Mouse (Mus musculus): ENCODE results near the gene Tmprss9. TPM values are rescaled to one million over a fixed set of nuclear protein-coding genes. Genes with fewer than 3 reads are reported as not detected.

Tmprss9 gene
- total RNA-seq, 2 experiments from 2014 or later: 0.46 to 0.56 TPM

DNA sequence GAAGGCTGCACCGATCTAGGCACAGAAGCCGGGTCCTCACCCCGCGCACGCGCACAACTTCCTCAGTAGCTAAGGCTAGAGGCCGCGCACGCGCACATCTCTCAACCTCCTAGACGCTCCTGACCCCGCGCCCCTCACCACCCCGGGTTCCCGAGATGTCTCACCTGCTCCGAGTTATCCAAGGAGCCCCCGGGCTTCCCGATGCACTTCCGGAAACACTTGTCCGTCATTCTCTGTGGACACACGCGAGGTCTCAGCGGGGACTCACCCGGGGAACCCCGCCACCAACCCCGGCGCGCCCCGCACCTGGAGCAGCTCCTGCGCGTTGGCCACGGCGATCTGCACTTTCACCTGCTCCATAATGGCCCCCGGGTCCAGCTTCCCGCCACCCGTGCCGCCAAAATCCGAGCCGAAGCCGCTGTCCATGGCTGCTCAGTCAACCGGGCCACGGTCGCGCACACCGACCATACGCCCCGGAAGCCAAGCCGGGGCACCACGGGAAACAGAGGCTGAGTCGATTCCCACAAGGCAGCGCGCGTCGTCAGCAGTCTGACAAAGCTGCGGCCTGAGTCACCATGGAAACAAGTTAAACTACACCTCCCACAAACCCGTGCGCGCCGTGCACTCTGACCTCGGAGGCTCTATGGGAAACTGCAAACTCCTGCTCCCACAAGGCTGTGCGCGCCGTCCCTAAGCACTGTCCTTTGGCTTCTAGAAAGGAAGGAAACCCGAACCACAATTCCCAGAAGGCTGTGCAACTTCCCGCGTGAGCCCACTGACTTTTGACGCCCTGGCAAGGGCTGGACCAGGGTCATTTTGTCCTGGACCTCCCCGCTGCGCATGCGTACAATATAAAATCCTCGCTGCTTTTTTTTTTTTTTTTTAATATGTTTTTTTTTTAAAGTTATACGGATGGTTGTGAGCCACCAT lies 28.9 kb downstream of the Tmprss9 start, which contains the start of gene Timm13:
TSS of gene Timm13 (minus strand) at position 652 of the 930 bp plus-strand sequence.
- Histone ChIP-seq H3K27ac (peak within 1 kb of the TSS; percentile 97), H3K4me3 (peak within 1 kb of the TSS; percentile 94)
- TF ChIP-seq CTCF (conservative IDR thresholded peaks at IDR 0.05): no peak
- peak; percentile 98 to 99 for DNase-seq (ENCODE audit: low spot score in 2 of 2)

DNA sequence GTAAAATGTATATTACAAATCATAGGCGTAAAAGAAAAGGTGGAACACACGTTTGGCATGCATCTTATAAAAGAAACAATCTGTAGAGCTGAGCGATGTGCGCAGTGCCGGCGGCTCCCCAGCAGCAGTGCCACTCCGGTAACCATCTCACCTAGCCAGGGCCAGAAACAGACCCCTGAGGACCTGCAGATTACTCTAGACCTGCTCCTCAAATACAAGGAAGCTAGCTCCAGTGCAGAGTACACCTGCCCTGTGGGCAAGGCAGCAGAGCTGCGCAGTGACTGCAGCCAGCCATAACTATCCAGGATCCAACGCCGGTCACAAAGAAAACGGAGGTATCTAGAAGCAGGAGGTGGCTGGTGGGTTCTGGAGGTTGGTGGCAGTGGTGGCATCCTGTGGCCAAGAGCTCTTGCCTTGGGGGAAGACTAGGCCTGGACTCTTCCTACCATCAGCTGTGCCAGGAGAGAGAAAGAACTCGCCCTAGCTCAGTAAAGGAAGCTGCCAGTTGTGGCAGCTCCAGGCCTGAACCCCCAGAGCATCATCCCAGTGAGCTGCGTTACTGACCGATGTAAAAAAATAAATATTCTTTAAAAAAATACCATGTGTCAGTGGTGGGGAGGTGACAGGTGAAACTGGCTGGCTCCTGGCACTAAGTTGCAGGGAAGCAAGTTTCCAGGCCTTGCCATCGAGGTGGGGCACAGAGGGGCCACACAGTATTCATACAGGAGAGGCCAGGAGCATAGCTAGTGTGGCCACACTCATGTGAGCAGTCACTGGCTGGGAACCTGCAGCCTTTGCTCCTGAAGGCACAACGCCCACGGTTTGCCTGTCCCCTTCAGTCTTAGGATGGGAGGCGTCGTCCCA lies 30.0 kb downstream of the Tmprss9 start:
- no peak for TF ChIP-seq CTCF (conservative IDR thresholded peaks at IDR 0.05)
- no peak for DNase-seq (ENCODE audit: low spot score in 2 of 2)
- Histone ChIP-seq H3K4me3 (peak overlapping the region; percentile 48), H3K27ac (peak overlapping the region; percentile 82)

DNA sequence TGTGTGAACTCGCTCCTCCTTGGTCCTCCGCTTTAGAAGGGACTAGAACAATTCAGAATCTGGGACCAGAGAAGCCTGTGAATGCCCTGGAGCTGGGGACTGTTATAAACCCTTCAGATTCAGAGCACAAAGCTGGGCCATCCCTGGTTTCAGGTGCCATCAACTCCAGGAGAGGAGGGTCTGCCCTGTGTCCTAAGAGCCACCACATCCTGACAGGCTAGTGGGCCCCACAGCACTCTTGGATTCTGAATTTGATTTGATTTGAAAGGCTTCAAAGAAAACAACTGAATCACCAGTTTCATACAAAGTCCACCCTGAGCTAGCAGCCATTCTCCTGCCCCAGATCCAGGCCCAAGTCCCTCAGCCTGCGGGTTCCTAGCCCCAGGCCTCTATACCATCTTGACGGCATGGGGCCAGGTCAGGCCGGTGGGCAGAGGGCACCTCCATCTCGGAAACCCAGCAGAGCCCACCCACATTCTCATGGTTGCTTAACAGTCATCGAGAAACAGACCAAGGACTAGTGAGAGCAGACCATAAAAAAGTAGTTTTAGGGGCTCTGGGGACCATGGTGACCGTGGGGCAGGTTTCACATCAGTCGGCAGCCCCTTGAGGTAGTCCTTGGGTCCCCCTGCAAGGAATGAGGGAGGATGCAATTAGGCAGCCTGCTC lies 30.8 kb downstream of the Tmprss9 start:
- H3K27ac ChIP-seq: no peak overlapping the region
- no peak overlapping the region for H3K4me3 ChIP-seq
- no peak for TF ChIP-seq CTCF (conservative IDR thresholded peaks at IDR 0.05)
- DNase-seq (ENCODE audit: low spot score in 2 of 2): no peak

DNA sequence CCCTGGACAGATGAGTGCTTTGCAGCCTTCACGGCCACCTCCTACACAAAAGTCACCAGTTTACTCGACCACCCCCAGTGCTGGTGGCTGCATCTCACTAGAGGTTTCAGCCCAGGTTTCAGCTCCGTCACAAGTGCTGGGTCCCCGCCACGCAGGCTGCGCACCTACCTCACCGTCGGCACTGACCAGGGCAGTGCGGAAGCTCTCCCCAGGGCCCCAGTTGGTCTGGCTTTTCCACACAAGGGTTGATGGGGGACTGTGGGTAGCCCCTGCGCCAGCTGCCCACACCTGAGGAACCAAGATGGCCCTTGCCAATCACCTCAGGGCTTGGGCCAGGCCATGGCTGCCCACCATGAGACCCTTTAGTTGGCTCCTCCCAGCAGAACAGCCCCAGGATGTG lies 31.6 kb downstream of the Tmprss9 start:
- no peak overlapping the region for H3K27ac ChIP-seq
- no peak for TF ChIP-seq CTCF (conservative IDR thresholded peaks at IDR 0.05)
- no peak for DNase-seq (ENCODE audit: low spot score in 2 of 2)
- no peak overlapping the region for H3K4me3 ChIP-seq

DNA sequence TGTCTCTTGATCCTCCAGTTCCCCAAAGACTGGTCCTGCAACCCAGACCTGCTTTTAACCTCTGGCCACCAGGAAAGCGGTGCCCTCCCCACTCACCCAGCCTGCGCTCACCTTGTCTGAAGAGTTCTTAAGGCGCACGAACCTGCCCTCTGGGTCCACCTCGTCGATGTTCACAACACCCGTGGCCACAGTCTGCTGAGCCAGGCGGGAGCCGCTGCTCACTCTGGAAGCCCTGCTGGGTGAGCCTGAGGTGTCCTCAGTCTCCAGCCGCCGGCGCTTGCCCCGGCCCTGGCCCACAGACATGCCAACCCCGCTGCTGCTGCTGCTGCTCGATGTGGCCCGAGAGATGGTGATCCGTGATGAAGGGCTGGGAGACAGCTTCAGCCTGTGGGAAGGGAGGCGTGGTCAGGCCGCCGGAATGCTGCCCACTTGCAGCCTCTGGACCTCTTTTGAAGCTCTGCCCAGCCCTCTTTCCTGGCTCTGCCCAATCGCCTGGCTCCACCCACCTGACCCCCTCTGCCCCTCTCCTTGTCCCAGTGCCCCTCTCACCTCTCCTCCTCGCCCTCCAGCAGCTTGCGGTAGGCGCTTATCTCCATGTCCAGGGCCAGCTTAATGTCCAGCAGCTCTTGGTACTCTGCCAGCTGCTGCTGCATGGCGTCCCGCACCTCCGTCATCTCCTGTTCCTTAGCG lies 32.5 kb downstream of the Tmprss9 start:
- no peak for TF ChIP-seq CTCF (conservative IDR thresholded peaks at IDR 0.05)
- no peak overlapping the region for H3K27ac ChIP-seq
- H3K4me3 ChIP-seq: no peak overlapping the region
- DNase-seq (ENCODE audit: low spot score in 2 of 2): no peak

DNA sequence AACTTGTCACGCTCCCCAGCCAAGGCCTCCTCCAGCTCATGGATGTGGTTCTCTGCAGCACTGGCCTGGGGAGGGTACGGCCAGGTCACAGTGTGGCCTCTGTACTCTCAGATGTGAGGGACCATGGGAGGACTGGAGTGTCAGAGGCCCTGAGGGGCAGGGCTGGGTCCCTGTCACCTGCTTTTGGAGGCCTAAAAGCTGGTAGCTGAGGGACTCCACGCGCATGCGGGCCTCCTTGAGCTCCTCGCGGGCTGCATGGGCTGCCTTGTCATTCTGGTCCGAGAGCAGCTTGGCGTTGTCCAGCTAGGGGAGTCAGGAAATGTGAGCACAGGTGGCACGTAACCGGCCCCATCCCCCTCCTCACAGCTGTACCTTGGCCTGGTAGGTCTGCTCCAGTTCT lies 33.1 kb downstream of the Tmprss9 start:
- H3K4me3 ChIP-seq: no peak overlapping the region
- H3K27ac ChIP-seq: no peak overlapping the region
- no peak for TF ChIP-seq CTCF (conservative IDR thresholded peaks at IDR 0.05)
- DNase-seq (ENCODE audit: low spot score in 2 of 2): no peak

DNA sequence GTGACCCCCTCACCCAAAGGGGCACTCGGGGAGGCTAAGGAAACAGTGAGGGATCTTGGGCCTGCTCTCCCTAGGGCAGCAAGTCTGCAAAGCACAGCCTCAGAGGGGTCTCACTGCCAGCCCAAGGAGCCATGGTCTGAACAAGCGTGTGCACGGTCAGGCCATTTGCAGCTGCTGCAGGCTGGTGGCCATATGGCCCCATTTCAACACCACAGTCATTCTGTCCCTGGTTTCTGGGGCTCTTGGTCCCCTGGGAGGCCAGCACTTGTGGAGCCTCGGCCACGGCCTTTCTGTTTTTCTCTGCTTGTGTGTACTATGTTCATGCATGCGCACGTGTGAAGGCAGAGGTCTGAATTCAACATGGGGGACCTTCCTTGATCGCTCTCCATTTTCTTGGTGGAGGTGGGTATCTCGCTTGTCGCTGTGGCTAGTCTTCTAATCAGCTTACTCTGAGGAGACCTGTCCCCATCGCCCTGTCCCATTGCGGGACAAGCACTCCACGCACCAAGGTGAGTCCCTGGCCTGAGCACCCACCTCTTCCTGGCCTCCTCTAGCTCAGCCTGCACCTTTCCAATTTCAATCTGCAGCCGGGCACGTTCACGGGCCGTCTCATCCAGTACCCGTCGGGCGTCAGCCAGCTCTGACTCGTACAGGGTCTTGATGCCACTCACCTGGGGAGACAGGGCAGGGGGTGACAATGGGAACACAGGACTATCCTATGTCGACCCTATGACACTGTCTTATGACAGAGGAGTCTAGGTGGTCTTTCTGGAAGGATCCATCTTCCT lies 37.9 kb downstream of the Tmprss9 start:
- Histone ChIP-seq H3K4me3 (no peak overlapping the region), H3K27ac (no peak overlapping the region)
- DNase-seq (ENCODE audit: low spot score in 2 of 2): no peak
- no peak for TF ChIP-seq CTCF (conservative IDR thresholded peaks at IDR 0.05)

DNA sequence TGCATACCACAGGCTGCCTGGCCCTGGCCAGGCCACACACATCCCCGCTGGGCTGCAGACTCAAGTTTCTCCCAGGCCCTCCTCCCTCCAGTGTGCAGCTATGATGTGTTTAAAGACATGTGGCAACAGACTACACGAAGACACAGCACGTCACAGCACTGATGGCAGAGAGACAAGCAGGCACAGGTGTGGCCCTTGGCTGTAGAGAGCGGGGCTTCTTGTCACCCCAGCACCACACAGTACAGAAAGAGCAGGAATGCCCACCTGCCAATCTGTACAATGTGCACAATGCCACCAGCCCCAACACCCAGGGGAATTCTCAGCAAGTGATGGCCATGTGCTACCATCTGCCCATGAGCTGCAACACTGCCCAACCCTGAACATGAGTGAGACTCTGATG lies 39.7 kb downstream of the Tmprss9 start:
- no peak overlapping the region for H3K27ac ChIP-seq
- H3K4me3 ChIP-seq: no peak overlapping the region
- TF ChIP-seq CTCF (conservative IDR thresholded peaks at IDR 0.05): no peak
- no peak for DNase-seq (ENCODE audit: low spot score in 2 of 2)

DNA sequence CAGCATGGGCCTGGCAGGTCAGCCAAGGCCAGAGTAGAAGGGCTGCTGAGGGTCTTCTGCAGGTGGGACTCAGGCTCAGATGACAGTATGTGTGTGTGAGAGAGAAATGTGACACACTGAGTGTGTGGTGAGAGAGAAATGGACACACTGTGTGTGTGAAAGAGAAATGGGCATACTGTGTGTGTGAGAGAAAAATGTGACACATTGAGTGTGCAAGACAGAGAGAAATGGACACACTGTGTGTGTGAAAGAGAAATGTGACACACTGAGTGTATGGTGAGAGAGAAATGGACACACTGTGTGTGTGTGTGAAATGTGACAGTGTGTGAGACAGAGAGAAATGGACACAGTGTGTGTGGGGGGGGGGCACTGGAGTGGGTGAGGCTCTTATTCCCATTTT lies 40.2 kb downstream of the Tmprss9 start:
- Histone ChIP-seq H3K27ac (no peak overlapping the region), H3K4me3 (no peak overlapping the region)
- DNase-seq (ENCODE audit: low spot score in 2 of 2): no peak
- TF ChIP-seq CTCF (conservative IDR thresholded peaks at IDR 0.05): no peak

DNA sequence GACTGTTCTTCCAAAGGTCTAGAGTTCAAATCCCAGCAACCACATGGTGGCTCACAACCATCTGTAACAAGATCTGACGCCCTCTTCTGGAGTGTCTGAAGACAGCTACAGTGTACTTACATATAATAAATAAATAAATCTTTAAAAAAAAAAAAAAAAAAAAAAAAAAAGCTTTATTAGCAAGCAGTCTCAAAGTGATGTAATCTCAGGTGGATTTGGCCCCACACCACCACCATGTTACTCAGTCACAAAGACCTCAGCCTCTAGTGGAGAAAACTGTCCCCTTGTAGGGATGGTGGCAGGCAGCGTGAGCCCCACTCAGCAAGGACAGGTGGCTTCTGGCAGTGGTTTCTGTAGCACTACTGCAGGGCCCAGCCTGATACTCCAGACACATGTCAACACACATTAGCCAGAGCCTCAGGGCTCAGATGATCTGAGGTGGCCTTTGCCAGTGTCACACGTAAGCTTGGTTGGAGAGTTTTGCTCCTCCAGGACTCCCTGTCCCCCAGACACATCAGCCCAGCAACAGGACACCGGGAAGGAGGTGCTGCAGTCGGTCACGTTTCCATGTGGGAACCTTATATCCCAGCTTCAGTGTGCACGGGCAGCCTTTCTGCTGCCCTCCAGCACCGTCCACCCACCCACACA lies 41.8 kb downstream of the Tmprss9 start:
- no peak overlapping the region for H3K4me3 ChIP-seq
- no peak for TF ChIP-seq CTCF (conservative IDR thresholded peaks at IDR 0.05)
- H3K27ac ChIP-seq: no peak overlapping the region

DNA sequence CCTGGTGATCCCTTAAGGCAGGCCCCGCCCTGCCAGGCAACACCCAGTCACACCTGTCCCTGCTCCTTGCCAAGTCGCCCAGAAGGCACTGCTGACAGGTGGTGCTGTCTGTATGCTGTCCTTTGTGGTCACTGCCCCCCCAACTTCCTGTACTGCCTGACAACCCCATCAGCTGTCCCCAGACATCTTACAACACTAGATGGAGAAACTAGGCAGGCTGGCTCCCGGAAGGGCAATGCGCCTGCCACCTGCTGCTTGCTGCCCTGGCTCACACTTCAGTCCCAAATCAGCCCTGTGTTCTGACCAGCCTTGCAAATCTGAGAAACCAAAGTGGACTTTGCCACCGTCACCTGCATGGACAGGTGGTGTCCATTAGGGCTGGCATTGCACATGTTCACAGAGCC lies 42.6 kb downstream of the Tmprss9 start:
- Histone ChIP-seq H3K4me3 (no peak overlapping the region), H3K27ac (no peak overlapping the region)
- no peak for DNase-seq (ENCODE audit: low spot score in 2 of 2)
- no peak for TF ChIP-seq CTCF (conservative IDR thresholded peaks at IDR 0.05)

More for the DNA sequence above, 41.8 kb downstream of the Tmprss9 start:
- no peak for DNase-seq (ENCODE audit: low spot score in 2 of 2)

All from layer of hippocampus, adult 2 months (tissue).